ENCODE assay signal across 1 mouse cellular context in genomic region chr7:119895639-119896512, GRCm38 (mm10).
TF ChIP-seq lines count a peak whose summit lies in the region.

Lyrm1 (plus strand) TSS chr7:119895861.
Dcun1d3 (minus strand) TSS chr7:119896298.

TF ChIP-seq in MEL, 35 proteins besides CTCF, POLR2A, EP300 and RAD21 (continued from another document):
- TF ChIP-seq HCFC1 (IDR thresholded peaks at IDR 0.05; ENCODE audit: low read depth, low read length): peak; percentile 92
- TF ChIP-seq JUND (IDR thresholded peaks at IDR 0.05; ENCODE audit: low read depth, low read length): no peak
- TF ChIP-seq BHLHE40 (IDR thresholded peaks at IDR 0.05; ENCODE audit: borderline replicate concordance, low read depth, low read length): no peak
- TF ChIP-seq POLR2AphosphoS2 (IDR thresholded peaks at IDR 0.05; ENCODE audit: low read length): no peak
- no peak for TF ChIP-seq E2F4 (IDR thresholded peaks at IDR 0.05; ENCODE audit: borderline replicate concordance, low read depth, low read length)
- no peak for TF ChIP-seq SMC3 (IDR thresholded peaks at IDR 0.05; ENCODE audit: low read depth, low read length)
TF ChIP-seq in MEL: peak in this region for 11.
